Comparison of ENCODE assay signal across 8 mouse cellular contexts in the genomic region with DNA sequence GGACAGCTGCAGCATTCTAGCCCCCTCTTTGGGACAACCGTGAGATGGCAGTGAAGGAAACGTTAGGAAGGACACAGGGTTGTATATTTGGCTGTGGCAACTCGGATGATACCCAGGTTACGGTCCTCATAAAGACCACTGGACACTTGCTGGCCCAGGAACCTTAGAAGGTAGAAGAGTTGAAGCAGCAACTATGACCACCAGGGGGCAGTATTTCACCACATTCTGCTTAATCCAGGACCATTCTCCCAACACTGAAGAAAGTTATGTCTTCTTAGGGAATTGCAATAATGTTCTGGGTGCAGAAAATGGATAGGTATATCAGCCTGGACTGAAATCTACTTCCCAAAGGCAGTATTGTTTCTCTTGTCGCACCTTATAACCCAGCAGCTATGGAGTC.
DNase-seq lines count a peak whose midpoint lies in the region; ATAC-seq lines count a peak whose summit lies in the region.

No protein-coding gene starts in this region.

- 0 out of 2 replicates have a peak, but pooled peaks have one; percentile 41 for ATAC-seq in intestine, embryonic 14.5 days (replicated peaks; ENCODE audit: low FRiP score, low TSS enrichment, low read depth)
- no peak for ATAC-seq in intestine, embryonic 15.5 days
- ATAC-seq in forebrain, embryonic 15.5 days (replicated peaks), result peak; percentile 53
- ATAC-seq in monocyte, adult 5-6 weeks (replicated peaks; ENCODE audit: insufficient number of reproducible peaks, low FRiP score, low TSS enrichment, poor library complexity, severe bottlenecking), result peak; percentile 34; the same call in 1 of the 2 replicates

- no peak overlapping the region for H3K4me3 ChIP-seq in intestine, embryonic 14.5 days (ENCODE audit: low read depth, low read length)
- H3K4me3 ChIP-seq in intestine, embryonic 15.5 days (replicated peaks), result no peak overlapping the region
- H3K4me3 ChIP-seq in forebrain, embryonic 15.5 days, result no peak overlapping the region

- H3K4me1 ChIP-seq in intestine, embryonic 14.5 days (replicated peaks; ENCODE audit: control insufficient read depth, insufficient read depth, low read length), result no peaks in the 10 kb centered on the region
- no peaks in the 10 kb centered on the region for H3K4me1 ChIP-seq in intestine, embryonic 15.5 days (replicated peaks)
- 0 out of 2 replicates have a peak, but pooled peaks cover 3% of the 10 kb centered on the region for H3K4me1 ChIP-seq in forebrain, embryonic 15.5 days

- H3K36me3 ChIP-seq in intestine, embryonic 14.5 days (ENCODE audit: control insufficient read depth, insufficient read depth, low read length), result no peaks in the 10 kb centered on the region
- no peaks in the 10 kb centered on the region for H3K36me3 ChIP-seq in intestine, embryonic 15.5 days
- no peaks in the 10 kb centered on the region for H3K36me3 ChIP-seq in forebrain, embryonic 15.5 days

- no peak overlapping the region for H3K4me2 ChIP-seq in intestine, embryonic 14.5 days (ENCODE audit: low read length)
- H3K4me2 ChIP-seq in intestine, embryonic 15.5 days (replicated peaks), result no peak overlapping the region
- H3K4me2 ChIP-seq in forebrain, embryonic 15.5 days (replicated peaks), result no peak overlapping the region

- no peaks in the 10 kb centered on the region for H3K9me3 ChIP-seq in intestine, embryonic 14.5 days (ENCODE audit: control insufficient read depth, low read length)
- no peaks in the 10 kb centered on the region for H3K9me3 ChIP-seq in intestine, embryonic 15.5 days
- H3K9me3 ChIP-seq in forebrain, embryonic 15.5 days, result no peaks in the 10 kb centered on the region

- no peak overlapping the region for H3K27ac ChIP-seq in intestine, embryonic 14.5 days (ENCODE audit: low read depth)
- H3K27ac ChIP-seq in intestine, embryonic 15.5 days, result no peak overlapping the region
- no peak overlapping the region for H3K27ac ChIP-seq in forebrain, embryonic 15.5 days (replicated peaks)

- intact Hi-C loops in left cerebral cortex, postnatal 14 days (cut with DNase I), result loop anchor here (2.0 to 10.0 kb wide), 4 partner anchors 182 to 502 kb away; a partner anchor contains a TSS

- peak; percentile 88 for DNase-seq in intestine, embryonic 14.5 days (ENCODE audit: low spot score)
- DNase-seq in brain, embryonic 18.5 days (ENCODE audit: low read depth, low spot score), result peak; percentile 54
- peak; percentile 73 for DNase-seq in hindlimb bud, embryonic 11.5 days (ENCODE audit: extremely low spot score, low read depth, low spot score)
- peak; percentile 75 to 89 for DNase-seq in left cerebral cortex, postnatal 14 days (ENCODE audit: low spot score in 2 of 2)
- DNase-seq in telencephalon, adult 2 months (ENCODE audit: low read depth, low spot score), result peak; percentile 55

- H3K27me3 ChIP-seq in intestine, embryonic 14.5 days (replicated peaks; ENCODE audit: control insufficient read depth, insufficient read depth, low read length), result peaks cover 29% of the 10 kb centered on the region
- peaks cover 19% of the 10 kb centered on the region for H3K27me3 ChIP-seq in intestine, embryonic 15.5 days (replicated peaks)
- no peaks in the 10 kb centered on the region for H3K27me3 ChIP-seq in forebrain, embryonic 15.5 days

- 22% methylated on average over 5 of the region's 5 CpGs for WGBS in intestine, embryonic 14.5 days
- WGBS in intestine, embryonic 15.5 days, result 28% methylated on average over 5 of the region's 5 CpGs
- 32% methylated on average over 5 of the region's 5 CpGs for WGBS in forebrain, embryonic 15.5 days

- no peak overlapping the region for H3K9ac ChIP-seq in intestine, embryonic 14.5 days (ENCODE audit: low read length)
- H3K9ac ChIP-seq in intestine, embryonic 15.5 days, result no peak overlapping the region
- H3K9ac ChIP-seq in forebrain, embryonic 15.5 days (replicated peaks), result no peak overlapping the region
